Mouse (Mus musculus): ENCODE measurements at regions not wholly inside any gene's neighbourhood (a gene's known extent, or its start where the extent isn't known, plus 50 kb on each side); places are given as distances from the start of the nearest gene placed in this dataset.
A peak's percentile ranks its signal among the peaks of the same experiment; 100 is the strongest.

DNA sequence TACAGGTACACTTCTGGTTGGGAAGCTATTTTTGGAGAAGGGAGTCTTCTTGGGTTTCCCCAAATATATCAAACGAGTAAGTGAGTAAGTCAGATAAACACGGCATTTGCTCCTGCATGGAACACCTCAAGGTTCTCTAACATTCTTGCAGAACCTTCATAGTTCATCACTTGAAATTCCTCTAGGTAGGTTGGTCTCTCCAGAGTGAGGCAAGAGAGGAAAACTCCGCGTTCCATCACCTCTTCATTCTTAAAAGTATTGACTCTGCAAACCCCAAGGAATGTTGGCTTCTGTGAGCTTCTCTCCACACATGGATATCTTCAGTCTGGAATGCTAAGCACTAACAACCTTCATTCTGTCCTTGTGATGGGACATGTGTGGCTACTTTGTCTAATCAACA lies 115.2 kb downstream of the Tmco5 start:
- Histone ChIP-seq H3K4me2 (ENCODE audit: low read depth, low read length) (no peak overlapping the region), H3K9ac (replicated peaks) (no peak overlapping the region), H3K4me1 (ENCODE audit: insufficient read depth) (peaks cover 5% of the 10 kb centered on the region; the same call in 1 of the 2 replicates), H3K27me3 (ENCODE audit: insufficient read depth, low read length) (no peaks in the 10 kb centered on the region), H3K36me3 (replicated peaks; ENCODE audit: insufficient read depth, low read length) (no peaks in the 10 kb centered on the region), H3K27ac (ENCODE audit: low read depth) (no peak overlapping the region), H3K4me3 (ENCODE audit: low read depth, low read length) (no peak overlapping the region), H3K9me3 (ENCODE audit: low read length) (no peaks in the 10 kb centered on the region)
- no peak for ATAC-seq
- DNase-seq = no peak
- TF ChIP-seq CTCF (IDR thresholded peaks at IDR 0.05; ENCODE audit: low read depth) (no peak), EP300 (IDR thresholded peaks at IDR 0.05; ENCODE audit: low read depth) (no peak)
- 62% methylated on average over 4 of the region's 4 CpGs for WGBS (ENCODE audit: insufficient replicate concordance)

DNA sequence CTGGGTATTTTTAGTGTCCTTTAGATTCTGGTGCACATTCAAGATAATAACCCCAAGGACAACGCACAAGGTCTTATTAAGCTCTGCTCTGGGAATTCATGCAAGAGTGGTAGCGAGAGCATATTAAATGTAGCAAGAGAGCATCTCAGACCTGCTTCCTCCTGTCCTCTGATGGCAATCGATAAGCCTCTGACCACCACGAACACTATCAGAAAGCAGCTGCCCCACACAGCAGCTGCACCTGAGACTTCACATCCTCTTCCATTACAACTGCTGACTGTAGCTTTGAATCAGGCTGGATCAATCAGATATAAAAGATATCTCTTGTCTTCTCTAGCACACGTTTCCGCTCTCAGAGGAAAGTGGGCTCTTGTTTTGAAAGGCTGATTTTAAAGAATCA lies 117.8 kb downstream of the Tmco5 start:
- Histone ChIP-seq H3K27me3 (ENCODE audit: insufficient read depth, low read length) (no peaks in the 10 kb centered on the region), H3K4me3 (ENCODE audit: low read depth, low read length) (no peak overlapping the region), H3K9me3 (ENCODE audit: low read length) (no peaks in the 10 kb centered on the region), H3K4me1 (ENCODE audit: insufficient read depth) (peaks cover 6% of the 10 kb centered on the region; the same call in 1 of the 2 replicates), H3K4me2 (ENCODE audit: low read depth, low read length) (no peak overlapping the region), H3K36me3 (replicated peaks; ENCODE audit: insufficient read depth, low read length) (no peaks in the 10 kb centered on the region), H3K27ac (ENCODE audit: low read depth) (no peak overlapping the region), H3K9ac (replicated peaks) (no peak overlapping the region)
- DNase-seq (no peak), ATAC-seq (no peak)
- TF ChIP-seq EP300 (IDR thresholded peaks at IDR 0.05; ENCODE audit: low read depth) (no peak), CTCF (IDR thresholded peaks at IDR 0.05; ENCODE audit: low read depth) (no peak)
- WGBS (ENCODE audit: insufficient replicate concordance) = 37% methylated on average over 6 of the region's 6 CpGs

DNA sequence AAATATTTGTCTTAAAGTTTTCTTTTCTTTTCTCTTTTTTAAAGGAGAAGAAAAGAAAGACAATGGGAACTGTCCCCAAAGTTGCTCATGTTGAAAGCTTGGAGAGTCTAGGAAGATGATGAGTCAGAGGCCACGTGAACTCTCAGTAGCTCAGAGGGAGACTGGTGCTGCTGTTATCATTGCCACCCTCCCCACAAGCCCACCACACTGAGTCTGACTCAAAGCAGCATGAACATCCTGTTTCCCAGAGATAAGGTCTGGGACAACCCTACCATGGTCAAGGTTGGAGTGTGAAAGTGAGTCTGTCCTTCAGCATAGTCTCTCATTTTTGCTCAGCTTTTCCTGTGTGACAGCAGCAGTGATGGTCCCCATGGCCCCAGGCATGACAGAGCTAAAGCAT lies 120.3 kb downstream of the Tmco5 start:
- Histone ChIP-seq H3K9ac (replicated peaks) (no peak overlapping the region), H3K4me3 (ENCODE audit: low read depth, low read length) (no peak overlapping the region), H3K9me3 (ENCODE audit: low read length) (no peaks in the 10 kb centered on the region), H3K4me2 (ENCODE audit: low read depth, low read length) (no peak overlapping the region), H3K27me3 (ENCODE audit: insufficient read depth, low read length) (no peaks in the 10 kb centered on the region), H3K27ac (ENCODE audit: low read depth) (no peak overlapping the region), H3K4me1 (ENCODE audit: insufficient read depth) (peaks cover 6% of the 10 kb centered on the region; the same call in 1 of the 2 replicates), H3K36me3 (replicated peaks; ENCODE audit: insufficient read depth, low read length) (no peaks in the 10 kb centered on the region)
- WGBS (ENCODE audit: insufficient replicate concordance) = 23% methylated on average over 1 of the region's 1 CpGs
- DNase-seq = no peak
- peak; percentile 86 for ATAC-seq
- peak; percentile 25; the same call in 1 of the 2 replicates for TF ChIP-seq EP300 (IDR thresholded peaks at IDR 0.05; ENCODE audit: low read depth)
- no peak for TF ChIP-seq CTCF (IDR thresholded peaks at IDR 0.05; ENCODE audit: low read depth)

DNA sequence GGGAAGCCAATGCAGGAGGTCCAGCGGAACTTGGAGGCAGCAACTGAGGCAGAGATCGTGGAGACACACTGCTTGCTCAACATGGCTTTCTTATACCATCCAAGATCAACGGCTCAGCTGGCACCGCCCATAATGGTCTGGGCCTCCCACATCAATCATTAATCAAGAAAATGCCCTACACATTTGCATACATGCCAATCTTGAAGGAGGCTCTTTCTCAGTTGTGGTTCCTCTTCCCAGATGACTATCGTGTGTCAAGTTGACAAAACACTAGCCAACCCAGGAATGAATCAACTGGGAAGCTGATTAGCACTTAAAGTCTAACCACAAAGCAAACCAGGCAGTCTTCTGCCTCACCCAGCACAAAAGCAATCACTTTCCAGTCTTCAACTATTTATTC lies 121.1 kb downstream of the Tmco5 start:
- Histone ChIP-seq H3K9ac (replicated peaks) (no peak overlapping the region), H3K4me3 (ENCODE audit: low read depth, low read length) (no peak overlapping the region), H3K27me3 (ENCODE audit: insufficient read depth, low read length) (no peaks in the 10 kb centered on the region), H3K36me3 (replicated peaks; ENCODE audit: insufficient read depth, low read length) (no peaks in the 10 kb centered on the region), H3K27ac (ENCODE audit: low read depth) (no peak overlapping the region), H3K4me2 (ENCODE audit: low read depth, low read length) (no peak overlapping the region), H3K9me3 (ENCODE audit: low read length) (no peaks in the 10 kb centered on the region), H3K4me1 (ENCODE audit: insufficient read depth) (peaks cover 6% of the 10 kb centered on the region; the same call in 1 of the 2 replicates)
- WGBS (ENCODE audit: insufficient replicate concordance) = 54% methylated on average over 5 of the region's 5 CpGs
- DNase-seq (no peak), ATAC-seq (no peak)
- TF ChIP-seq CTCF (IDR thresholded peaks at IDR 0.05; ENCODE audit: low read depth) = no peak
- TF ChIP-seq EP300 (IDR thresholded peaks at IDR 0.05; ENCODE audit: low read depth) = no peak

- TF ChIP-seq EP300 (IDR thresholded peaks at IDR 0.05; ENCODE audit: low read depth) = no peak
- no peak for TF ChIP-seq CTCF (IDR thresholded peaks at IDR 0.05; ENCODE audit: low read depth)
- 82% methylated on average over 2 of the region's 2 CpGs for WGBS (ENCODE audit: insufficient replicate concordance)
These were observed 117.2 kb upstream of the Spred1 start for GRCm38 (mm10) chr2:117003976-117004375.

DNA sequence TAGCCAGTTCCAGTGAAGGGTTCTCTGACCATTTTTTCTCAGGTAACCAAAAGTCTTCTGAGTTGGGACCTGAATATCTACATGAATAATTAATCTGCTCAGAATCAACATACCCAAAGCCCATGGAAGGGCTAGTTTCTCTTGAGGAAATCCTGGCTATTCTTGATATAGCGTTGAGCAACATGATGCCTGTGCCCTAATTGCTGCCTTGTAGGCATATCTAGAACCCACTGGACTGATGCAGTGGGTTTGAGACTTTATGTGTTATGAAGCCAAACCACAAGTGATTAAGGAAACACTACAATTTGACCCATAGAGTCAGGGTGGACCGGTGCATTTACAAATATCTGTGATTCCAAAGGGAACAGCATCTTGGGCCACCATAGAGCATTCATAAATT lies 114.3 kb upstream of the Spred1 start:
- ATAC-seq (no peak), DNase-seq (no peak)
- Histone ChIP-seq H3K27ac (ENCODE audit: low read depth) (no peak overlapping the region), H3K36me3 (replicated peaks; ENCODE audit: insufficient read depth, low read length) (no peaks in the 10 kb centered on the region), H3K9ac (replicated peaks) (no peak overlapping the region), H3K4me1 (ENCODE audit: insufficient read depth) (no peaks in the 10 kb centered on the region), H3K27me3 (ENCODE audit: insufficient read depth, low read length) (no peaks in the 10 kb centered on the region), H3K4me3 (ENCODE audit: low read depth, low read length) (no peak overlapping the region), H3K9me3 (ENCODE audit: low read length) (no peaks in the 10 kb centered on the region), H3K4me2 (ENCODE audit: low read depth, low read length) (no peak overlapping the region)
- TF ChIP-seq CTCF (IDR thresholded peaks at IDR 0.05; ENCODE audit: low read depth) = no peak
- TF ChIP-seq EP300 (IDR thresholded peaks at IDR 0.05; ENCODE audit: low read depth) = no peak
- WGBS (ENCODE audit: insufficient replicate concordance) = 80% methylated on average over 2 of the region's 2 CpGs

More at GRCm38 (mm10) chr2:117003976-117004375, 117.2 kb upstream of the Spred1 start:
- DNase-seq (no peak), ATAC-seq (no peak)
- H3K9me3 ChIP-seq (ENCODE audit: low read length) = no peaks in the 10 kb centered on the region
- H3K9ac ChIP-seq (replicated peaks) = no peak overlapping the region
- H3K4me3 ChIP-seq (ENCODE audit: low read depth, low read length) = no peak overlapping the region
- no peaks in the 10 kb centered on the region for H3K27me3 ChIP-seq (ENCODE audit: insufficient read depth, low read length)
- no peaks in the 10 kb centered on the region for H3K36me3 ChIP-seq (replicated peaks; ENCODE audit: insufficient read depth, low read length)
- H3K27ac ChIP-seq (ENCODE audit: low read depth) = no peak overlapping the region
- H3K4me1 ChIP-seq (ENCODE audit: insufficient read depth) = peaks cover 1% of the 10 kb centered on the region; the same call in 1 of the 2 replicates
- H3K4me2 ChIP-seq (ENCODE audit: low read depth, low read length) = no peak overlapping the region

DNA sequence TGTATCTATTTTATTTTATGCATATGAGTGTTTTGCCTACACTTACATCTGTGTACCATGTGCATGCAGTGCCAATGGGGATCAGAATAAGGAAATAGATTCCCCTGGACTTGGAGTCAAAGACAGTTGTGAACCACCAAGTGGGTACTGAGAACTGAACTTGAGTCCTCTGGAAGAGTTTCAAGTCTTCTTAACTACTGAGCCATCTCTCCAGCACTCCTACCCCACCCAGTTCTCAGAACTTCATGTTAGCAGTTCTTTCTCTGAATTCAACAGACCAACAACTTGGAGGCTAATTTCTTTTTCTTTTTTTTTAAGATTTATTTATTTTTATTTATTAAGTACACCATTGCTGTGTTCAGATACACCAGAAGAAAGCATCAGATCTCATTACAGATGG lies 112.3 kb upstream of the Spred1 start:
- TF ChIP-seq CTCF (IDR thresholded peaks at IDR 0.05; ENCODE audit: low read depth) (no peak), EP300 (IDR thresholded peaks at IDR 0.05; ENCODE audit: low read depth) (no peak)
- H3K9ac ChIP-seq (replicated peaks) = no peak overlapping the region

More for the DNA sequence above, 112.3 kb upstream of the Spred1 start:
- Histone ChIP-seq H3K4me2 (ENCODE audit: low read depth, low read length) (no peak overlapping the region), H3K9me3 (ENCODE audit: low read length) (no peaks in the 10 kb centered on the region), H3K27me3 (ENCODE audit: insufficient read depth, low read length) (no peaks in the 10 kb centered on the region), H3K4me3 (ENCODE audit: low read depth, low read length) (no peak overlapping the region), H3K4me1 (ENCODE audit: insufficient read depth) (no peaks in the 10 kb centered on the region), H3K36me3 (replicated peaks; ENCODE audit: insufficient read depth, low read length) (no peaks in the 10 kb centered on the region), H3K27ac (ENCODE audit: low read depth) (no peak overlapping the region)
- ATAC-seq = no peak
- DNase-seq = no peak
